Mouse (Mus musculus): ENCODE measurements at regions not wholly inside any gene's neighbourhood (a gene's known extent, or its start where the extent isn't known, plus 50 kb on each side); places are given as distances from the start of the nearest gene placed in this dataset.

- no peak for DNase-seq
These were observed 428.2 kb downstream of the Ate1 start for GRCm38 (mm10) chr7:130091942-130092341.

DNA sequence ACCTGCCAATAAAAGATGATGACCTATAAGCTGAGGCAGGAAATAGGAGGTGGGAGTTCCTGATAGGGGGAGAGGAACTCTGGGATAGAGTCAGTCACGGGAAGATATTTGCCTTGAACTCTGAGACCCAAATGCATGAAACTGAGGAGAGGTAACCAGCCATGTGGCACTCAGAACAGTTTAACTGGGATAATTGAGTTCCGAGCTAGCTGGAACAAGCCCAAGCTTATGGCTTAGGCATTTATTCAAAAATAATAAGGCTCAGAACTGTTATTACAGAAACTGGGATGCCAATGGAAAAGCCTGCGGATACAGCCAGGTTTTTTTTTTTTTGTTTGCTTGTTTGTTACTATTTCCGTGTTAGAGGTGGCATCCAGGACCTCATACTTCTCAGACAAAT, 425.0 kb downstream of the Ate1 start:
- no peak for DNase-seq

DNA sequence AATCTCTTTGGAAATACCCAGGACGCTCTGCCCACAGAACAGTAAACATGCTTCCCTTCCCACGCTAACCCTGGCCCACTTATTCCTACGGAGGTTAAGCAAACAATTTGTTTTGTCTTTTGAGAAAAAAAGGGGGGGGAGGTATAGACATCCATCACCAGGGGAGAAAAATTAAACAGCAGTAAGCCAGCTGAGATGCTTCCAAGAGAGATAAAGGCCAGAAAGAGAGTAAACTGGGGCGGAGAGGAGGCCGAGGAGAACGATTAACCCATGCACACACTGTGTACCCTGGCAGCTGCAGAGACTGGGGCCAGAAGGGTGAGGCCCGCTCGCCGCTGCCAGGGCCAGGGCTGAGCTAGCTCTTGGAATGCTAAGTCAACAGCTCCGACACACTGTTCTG, 421.6 kb downstream of the Ate1 start:
- DNase-seq: peak; percentile 22 to 47

- DNase-seq: no peak
These were observed 417.5 kb downstream of the Ate1 start for GRCm38 (mm10) chr7:130102671-130103070.

DNA sequence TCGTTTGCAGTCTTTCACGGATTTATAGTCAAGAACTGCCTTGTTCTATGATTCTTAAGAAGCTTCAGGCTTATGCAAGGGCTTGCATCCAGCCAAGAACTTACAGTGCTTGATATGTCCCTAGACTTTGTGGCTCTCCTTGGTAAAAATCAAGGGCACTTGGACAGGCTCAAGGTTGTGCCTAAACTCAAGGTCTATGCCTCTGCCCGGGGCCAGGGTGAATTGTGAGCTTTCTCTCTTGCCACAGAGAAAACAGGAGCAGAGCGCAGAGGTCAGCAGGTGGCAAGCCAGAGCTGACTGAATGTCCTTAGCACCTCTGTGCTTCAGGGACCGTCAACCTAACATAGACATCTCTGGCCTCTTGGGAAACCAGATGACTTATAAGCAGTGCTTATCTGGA, 413.2 kb downstream of the Ate1 start:
- no peak for DNase-seq

DNA sequence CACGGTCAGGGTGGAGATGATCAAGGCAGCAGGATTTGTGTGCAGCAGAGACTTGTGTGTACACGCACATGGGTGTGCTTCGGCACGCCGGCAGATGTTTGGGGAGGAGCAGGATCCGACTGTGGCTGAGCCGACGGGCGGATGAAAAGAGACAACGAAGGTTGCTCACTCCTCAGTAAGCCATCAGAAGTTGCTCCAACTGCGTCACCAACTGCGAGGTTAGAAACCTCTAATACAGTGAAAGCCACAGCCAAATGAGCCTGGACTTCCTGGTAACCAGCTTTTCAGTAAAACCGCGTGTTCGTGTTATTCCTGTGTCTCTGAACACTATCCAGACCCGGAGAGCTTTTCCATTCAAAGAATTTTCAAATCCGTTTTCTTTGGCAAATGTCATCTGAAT, 411.8 kb downstream of the Ate1 start:
- no peak for DNase-seq
